Mouse (Mus musculus) testis, adult 2 months (tissue): ENCODE measurements around the gene Mlec.

ENCODE experiments used
- CTCF ChIP-seq: fragments of 200-500 bp; IDR thresholded peaks from 2 replicates; pipeline ENCODE4 v1.5.1; 2012; ENCODE audit warnings: low read depth, mild to moderate bottlenecking, inconsistent platforms, low read length, moderate library complexity; ENCODE audit not compliant: control insufficient read depth, insufficient read depth, insufficient replicate concordance
- POLR2A ChIP-seq: fragments of 200-500 bp; IDR thresholded peaks from 2 replicates; pipeline ENCODE4 v1.6.1; 2012; ENCODE audit warnings: low read depth, mild to moderate bottlenecking, inconsistent platforms, low read length, moderate library complexity; ENCODE audit not compliant: control insufficient read depth

- TF ChIP-seq POLR2A = no peak
- no peak for TF ChIP-seq CTCF
Observed at GRCm38 (mm10) chr5:115166815-115167194, 8.8 kb upstream of the Mlec start.
